Mouse (Mus musculus): ENCODE results near the gene Tmc8. TPM values are rescaled to one million over a fixed set of nuclear protein-coding genes. Genes with fewer than 3 reads are reported as not detected.
A peak's percentile ranks its signal among the peaks of the same experiment; 100 is the strongest.

Gene Tmc8
- polyA plus RNA-seq, 1 experiment from 2014 or later, result 0.76 TPM

DNA sequence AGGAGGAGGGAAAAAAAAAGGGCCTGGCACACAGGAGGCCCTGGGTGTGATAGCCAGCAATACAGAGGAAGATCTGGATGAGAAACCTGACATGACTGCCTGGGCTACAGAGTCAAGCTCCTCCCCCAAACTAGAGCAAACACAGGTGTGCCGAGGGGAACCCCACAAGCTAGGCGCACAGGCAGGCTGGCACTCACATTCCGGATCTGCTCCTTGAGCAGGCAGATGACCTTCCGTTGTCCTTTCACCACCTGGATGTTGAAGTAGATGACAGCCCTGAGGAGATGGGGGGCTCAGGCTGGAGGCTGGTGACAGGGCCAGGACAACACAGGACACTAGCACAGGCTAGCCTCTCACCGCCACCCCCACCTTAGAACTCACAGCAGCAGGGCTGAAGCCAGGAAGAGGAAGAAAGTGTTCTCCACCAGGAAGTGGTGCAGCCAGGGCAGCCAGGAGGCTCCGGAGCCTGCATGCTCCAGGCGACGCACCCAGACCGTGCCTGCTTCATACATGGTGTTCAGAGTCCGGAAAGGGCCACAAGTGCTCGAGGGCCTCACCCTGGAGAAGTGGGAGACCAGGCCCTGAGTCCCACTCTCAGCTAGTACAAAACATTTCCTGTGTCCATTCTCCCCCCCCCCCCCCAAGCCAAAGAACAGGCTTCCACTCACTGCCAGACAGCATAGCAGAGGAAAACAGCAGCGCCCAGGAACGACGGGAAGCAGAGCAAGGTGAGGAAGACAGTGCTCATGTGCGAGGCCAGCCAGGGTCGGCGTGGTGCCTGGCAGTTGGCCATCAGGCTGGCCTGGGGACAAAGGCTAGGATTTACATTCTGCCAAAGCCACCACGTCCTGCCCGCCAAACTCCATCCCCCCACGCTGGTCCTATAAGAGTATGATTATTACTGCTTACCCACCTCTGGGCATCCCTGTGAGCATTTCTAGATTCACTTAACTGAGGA lies 12.9 kb upstream of the Tmc8 start:
- Histone ChIP-seq H3K27me3 (replicated peaks; ENCODE audit: control insufficient read depth, insufficient read depth, low read length) (no peaks in the 10 kb centered on the region), H3K9ac (ENCODE audit: low read depth, low read length) (no peak overlapping the region), H3K4me1 (ENCODE audit: control insufficient read depth, insufficient read depth, low read depth, low read length) (peaks cover 7% of the 10 kb centered on the region; the same call in 1 of the 2 replicates), H3K27ac (ENCODE audit: low read depth, low read length) (no peak overlapping the region), H3K4me3 (ENCODE audit: low read length) (no peak overlapping the region), H3K4me2 (ENCODE audit: low read length) (no peak overlapping the region), H3K9me3 (ENCODE audit: control insufficient read depth, low read length) (no peaks in the 10 kb centered on the region), H3K36me3 (ENCODE audit: control insufficient read depth, insufficient read depth, low read length) (peaks cover 10% of the 10 kb centered on the region)
- WGBS, result 73% methylated on average over 20 of the region's 20 CpGs
- ATAC-seq, result 0 out of 2 replicates have a peak, but pooled peaks have one; percentile 37

- ATAC-seq, result 0 out of 2 replicates have a peak, but pooled peaks have one; percentile 17
- Histone ChIP-seq H3K9me3 (ENCODE audit: control insufficient read depth, low read length) (no peaks in the 10 kb centered on the region), H3K27ac (ENCODE audit: low read depth, low read length) (no peak overlapping the region), H3K4me2 (ENCODE audit: low read length) (no peak overlapping the region), H3K4me1 (ENCODE audit: control insufficient read depth, insufficient read depth, low read depth, low read length) (peaks cover 7% of the 10 kb centered on the region; the same call in 1 of the 2 replicates), H3K27me3 (replicated peaks; ENCODE audit: control insufficient read depth, insufficient read depth, low read length) (no peaks in the 10 kb centered on the region), H3K4me3 (ENCODE audit: low read length) (no peak overlapping the region), H3K9ac (ENCODE audit: low read depth, low read length) (no peak overlapping the region), H3K36me3 (ENCODE audit: control insufficient read depth, insufficient read depth, low read length) (peaks cover 3% of the 10 kb centered on the region)
- WGBS, result 56% methylated on average over 7 of the region's 7 CpGs
Observed at GRCm38 (mm10) chr11:117769683-117770047, 12.2 kb upstream of the Tmc8 start.

- H3K27ac ChIP-seq (ENCODE audit: low read depth, low read length), result no peak overlapping the region; the same call in 1 of the 2 replicates
- H3K27me3 ChIP-seq (replicated peaks; ENCODE audit: control insufficient read depth, insufficient read depth, low read length), result no peaks in the 10 kb centered on the region
- H3K9me3 ChIP-seq (ENCODE audit: control insufficient read depth, low read length), result no peaks in the 10 kb centered on the region
- no peak overlapping the region for H3K9ac ChIP-seq (ENCODE audit: low read depth, low read length)
- H3K4me1 ChIP-seq (ENCODE audit: control insufficient read depth, insufficient read depth, low read depth, low read length), result peaks cover 7% of the 10 kb centered on the region; the same call in 1 of the 2 replicates
- 0 out of 2 replicates have a peak, but pooled peaks have one; percentile 44 for ATAC-seq
- no peak overlapping the region for H3K4me2 ChIP-seq (ENCODE audit: low read length)
- 67% methylated on average over 10 of the region's 10 CpGs for WGBS
- H3K36me3 ChIP-seq (ENCODE audit: control insufficient read depth, insufficient read depth, low read length), result no peaks in the 10 kb centered on the region; the same call in 1 of the 2 replicates
- H3K4me3 ChIP-seq (ENCODE audit: low read length), result no peak overlapping the region
Observed at GRCm38 (mm10) chr11:117770407-117770806, 11.5 kb upstream of the Tmc8 start.

DNA sequence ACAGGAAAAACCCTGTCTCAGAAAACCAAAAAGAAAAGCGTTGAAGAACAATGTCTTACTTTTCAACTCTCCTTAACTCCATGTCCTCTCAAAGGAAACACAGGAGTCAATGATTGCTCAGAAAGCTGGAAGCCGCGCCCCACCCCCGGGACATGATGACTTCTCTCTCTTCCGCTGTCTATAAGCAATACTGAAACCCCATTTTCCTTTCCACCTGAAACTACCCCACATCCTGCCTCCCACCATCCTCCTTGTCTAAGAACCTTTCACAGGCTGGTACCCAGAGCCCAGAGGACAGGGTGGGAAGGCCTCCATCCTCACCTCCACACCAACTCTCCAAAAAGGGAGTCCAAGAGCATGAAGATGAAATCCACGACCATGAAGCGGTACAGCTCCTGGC lies 9.5 kb upstream of the Tmc8 start:
- Histone ChIP-seq H3K27ac (ENCODE audit: low read depth, low read length) (no peak overlapping the region), H3K27me3 (replicated peaks; ENCODE audit: control insufficient read depth, insufficient read depth, low read length) (no peaks in the 10 kb centered on the region), H3K9me3 (ENCODE audit: control insufficient read depth, low read length) (no peaks in the 10 kb centered on the region), H3K4me3 (ENCODE audit: low read length) (no peak overlapping the region), H3K4me1 (ENCODE audit: control insufficient read depth, insufficient read depth, low read depth, low read length) (peaks cover 7% of the 10 kb centered on the region; the same call in 1 of the 2 replicates), H3K9ac (ENCODE audit: low read depth, low read length) (no peak overlapping the region), H3K4me2 (ENCODE audit: low read length) (no peak overlapping the region), H3K36me3 (ENCODE audit: control insufficient read depth, insufficient read depth, low read length) (no peaks in the 10 kb centered on the region)
- 96% methylated on average over 7 of the region's 7 CpGs for WGBS
- no peak for ATAC-seq

DNA sequence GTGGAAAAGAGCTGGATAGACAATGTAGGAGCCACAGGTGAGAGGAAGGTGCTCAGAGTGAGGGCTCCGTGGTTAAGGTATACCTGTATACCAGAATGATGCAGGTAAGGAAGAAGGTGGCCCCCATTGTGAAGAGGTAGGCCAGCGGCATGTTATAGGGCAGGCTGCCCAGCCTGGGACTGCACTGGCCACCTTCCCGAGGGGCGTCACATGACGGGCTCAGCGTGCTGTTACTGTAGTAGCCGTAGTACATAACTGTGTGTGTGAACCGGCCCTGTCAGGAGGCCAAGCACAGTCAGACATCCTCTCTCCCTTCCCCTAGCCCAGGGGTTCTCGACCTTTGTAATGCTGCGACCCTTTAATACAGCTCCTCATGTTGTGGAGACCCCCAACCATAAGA lies 7.0 kb upstream of the Tmc8 start:
- no peak overlapping the region for H3K9ac ChIP-seq (ENCODE audit: low read depth, low read length)
- H3K27me3 ChIP-seq (replicated peaks; ENCODE audit: control insufficient read depth, insufficient read depth, low read length), result no peaks in the 10 kb centered on the region
- no peak overlapping the region for H3K4me2 ChIP-seq (ENCODE audit: low read length)
- peaks cover 14% of the 10 kb centered on the region for H3K4me1 ChIP-seq (ENCODE audit: control insufficient read depth, insufficient read depth, low read depth, low read length)
- no peaks in the 10 kb centered on the region for H3K36me3 ChIP-seq (ENCODE audit: control insufficient read depth, insufficient read depth, low read length)
- H3K4me3 ChIP-seq (ENCODE audit: low read length), result no peak overlapping the region
- ATAC-seq, result no peak
- WGBS, result 91% methylated on average over 10 of the region's 10 CpGs
- no peak overlapping the region for H3K27ac ChIP-seq (ENCODE audit: low read depth, low read length)
- H3K9me3 ChIP-seq (ENCODE audit: control insufficient read depth, low read length), result no peaks in the 10 kb centered on the region

DNA sequence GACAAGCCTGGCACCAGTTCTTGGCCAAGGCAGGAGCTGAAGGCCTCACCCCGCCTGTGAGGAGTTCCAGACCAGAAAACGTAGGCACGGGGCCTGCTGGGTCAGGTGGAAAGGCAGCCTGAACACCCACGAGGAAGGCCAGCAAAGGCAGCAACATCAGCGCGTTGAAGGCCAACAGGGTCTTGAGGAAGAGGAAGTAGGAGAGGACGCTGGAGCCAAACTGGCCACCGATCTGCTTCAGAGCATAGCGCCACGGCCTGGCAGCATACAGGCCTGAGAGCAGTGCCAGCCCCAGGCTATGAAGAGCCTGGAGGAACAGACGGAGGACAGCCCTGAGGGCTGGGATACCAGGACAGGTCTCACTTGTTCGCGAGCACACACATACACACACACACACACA lies 6.3 kb upstream of the Tmc8 start:
- peaks cover 4% of the 10 kb centered on the region for H3K27me3 ChIP-seq (replicated peaks; ENCODE audit: control insufficient read depth, insufficient read depth, low read length)
- ATAC-seq, result no peak
- WGBS, result 93% methylated on average over 13 of the region's 13 CpGs

GRCm38 (mm10) chr11:117776085-117776792 lies 5.6 kb upstream of the Tmc8 start:
- H3K9ac ChIP-seq (ENCODE audit: low read depth, low read length), result no peak overlapping the region
- no peak overlapping the region for H3K4me2 ChIP-seq (ENCODE audit: low read length)
- ATAC-seq, result no peak
- peaks cover 21% of the 10 kb centered on the region for H3K4me1 ChIP-seq (ENCODE audit: control insufficient read depth, insufficient read depth, low read depth, low read length)
- WGBS, result 88% methylated on average over 14 of the region's 14 CpGs
- H3K27me3 ChIP-seq (replicated peaks; ENCODE audit: control insufficient read depth, insufficient read depth, low read length), result peaks cover 8% of the 10 kb centered on the region
- no peak overlapping the region for H3K27ac ChIP-seq (ENCODE audit: low read depth, low read length)
- H3K36me3 ChIP-seq (ENCODE audit: control insufficient read depth, insufficient read depth, low read length), result no peaks in the 10 kb centered on the region
- no peak overlapping the region for H3K4me3 ChIP-seq (ENCODE audit: low read length)
- no peaks in the 10 kb centered on the region for H3K9me3 ChIP-seq (ENCODE audit: control insufficient read depth, low read length)

More for the DNA sequence above, 6.3 kb upstream of the Tmc8 start:
- Histone ChIP-seq H3K4me2 (ENCODE audit: low read length) (no peak overlapping the region), H3K4me1 (ENCODE audit: control insufficient read depth, insufficient read depth, low read depth, low read length) (peaks cover 15% of the 10 kb centered on the region), H3K9me3 (ENCODE audit: control insufficient read depth, low read length) (no peaks in the 10 kb centered on the region), H3K36me3 (ENCODE audit: control insufficient read depth, insufficient read depth, low read length) (no peaks in the 10 kb centered on the region), H3K27ac (ENCODE audit: low read depth, low read length) (no peak overlapping the region), H3K9ac (ENCODE audit: low read depth, low read length) (no peak overlapping the region), H3K4me3 (ENCODE audit: low read length) (no peak overlapping the region)

- no peak overlapping the region for H3K4me2 ChIP-seq (ENCODE audit: low read length)
- H3K4me1 ChIP-seq (ENCODE audit: control insufficient read depth, insufficient read depth, low read depth, low read length), result peaks cover 22% of the 10 kb centered on the region
- H3K36me3 ChIP-seq (ENCODE audit: control insufficient read depth, insufficient read depth, low read length), result no peaks in the 10 kb centered on the region
- 81% methylated on average over 5 of the region's 5 CpGs for WGBS
- H3K27me3 ChIP-seq (replicated peaks; ENCODE audit: control insufficient read depth, insufficient read depth, low read length), result peaks cover 15% of the 10 kb centered on the region
- H3K9me3 ChIP-seq (ENCODE audit: control insufficient read depth, low read length), result no peaks in the 10 kb centered on the region
- H3K4me3 ChIP-seq (ENCODE audit: low read length), result no peak overlapping the region
- ATAC-seq, result no peak
- H3K27ac ChIP-seq (ENCODE audit: low read depth, low read length), result no peak overlapping the region
- H3K9ac ChIP-seq (ENCODE audit: low read depth, low read length), result no peak overlapping the region
Observed at GRCm38 (mm10) chr11:117777111-117777510, 4.8 kb upstream of the Tmc8 start.

DNA sequence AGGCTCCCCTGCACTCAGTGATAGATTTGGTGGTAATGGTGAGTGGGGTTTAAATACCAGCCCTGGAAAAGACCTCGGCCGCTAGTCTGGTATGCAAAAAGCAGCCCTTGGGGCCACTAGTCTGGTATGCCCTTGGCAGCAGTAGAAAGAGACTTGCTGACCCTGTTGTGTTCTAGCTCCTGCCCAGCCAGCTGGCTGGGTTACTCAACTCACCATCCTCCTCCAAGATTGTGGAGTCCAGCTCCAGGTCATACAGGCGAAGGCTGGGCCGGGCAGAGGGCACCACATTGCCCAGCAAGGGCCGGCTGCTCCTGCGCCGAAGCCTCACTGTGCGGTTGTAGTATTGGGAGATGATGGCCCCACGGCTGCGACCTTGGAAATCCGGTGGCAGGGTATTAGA lies 3.8 kb upstream of the Tmc8 start:
- 94% methylated on average over 11 of the region's 11 CpGs for WGBS

More for the DNA sequence above, 3.8 kb upstream of the Tmc8 start:
- Histone ChIP-seq H3K27ac (ENCODE audit: low read depth, low read length) (no peak overlapping the region), H3K4me2 (ENCODE audit: low read length) (no peak overlapping the region), H3K36me3 (ENCODE audit: control insufficient read depth, insufficient read depth, low read length) (no peaks in the 10 kb centered on the region), H3K27me3 (replicated peaks; ENCODE audit: control insufficient read depth, insufficient read depth, low read length) (peaks cover 17% of the 10 kb centered on the region), H3K4me3 (ENCODE audit: low read length) (no peak overlapping the region), H3K9ac (ENCODE audit: low read depth, low read length) (no peak overlapping the region), H3K9me3 (ENCODE audit: control insufficient read depth, low read length) (no peaks in the 10 kb centered on the region), H3K4me1 (ENCODE audit: control insufficient read depth, insufficient read depth, low read depth, low read length) (peaks cover 26% of the 10 kb centered on the region)
- ATAC-seq, result no peak
